Mouse (Mus musculus) gastrocnemius, adult 2 months (tissue): ENCODE results near the gene Iqch. TPM values are rescaled to one million over a fixed set of nuclear protein-coding genes. Genes with fewer than 3 reads are reported as not detected.

Experiments
- DNase-seq: peaks from one replicate; pipeline ENCODE4 v3.0.0; 2022
- H3K27ac ChIP-seq: fragments of 200-600 bp; 2 replicates; pipeline ENCODE4 v1.8.1; 2022; ENCODE audit warnings: mild to moderate bottlenecking
- H3K4me3 ChIP-seq: fragments of 200-600 bp; 2 replicates; pipeline ENCODE4 v1.8.1; 2022; ENCODE audit warnings: mild to moderate bottlenecking, moderate library complexity
- CTCF ChIP-seq: fragments of 200-600 bp; IDR thresholded peaks from 2 replicates; pipeline ENCODE4 v1.8.1; 2022; ENCODE audit warnings: antibody characterized with exemption, mild to moderate bottlenecking, moderate library complexity
- intact Hi-C: fragments of 180-260 bp; cut with DNase I; formaldehyde crosslinking; loops from one replicate; pipeline ENCODE4 v1.15.1; 2025
- long read RNA-seq, 2 experiments: library from polyadenylated mRNA; stranded (forward); transcript quantifications; one replicate each; pipeline ENCODE4 v2.0.0; 2021
- total RNA-seq, 2 experiments: library from RNA; stranded (reverse); gene quantifications; 2 replicates each; pipeline ENCODE4 v1.2.3; 2021

Gene Iqch
- not detected for total RNA-seq
- long read RNA-seq, experiment 1, result 0 reads
- long read RNA-seq, experiment 2, result 0 reads

- Histone ChIP-seq H3K4me3 (peak within 1 kb of the TSS; percentile 84), H3K27ac (peak within 1 kb of the TSS; percentile 90)
- TF ChIP-seq CTCF, result no peak
- DNase-seq, result peak; percentile 98
- intact Hi-C loops, result loop anchor here (5.0 kb wide), 1 partner anchor 155 kb away; the partner anchor contains the start of gene Smad3
Measured at GRCm38 (mm10) chr9:63602043-63602939, at the start of gene Iqch, which contains the start of gene Aagab. Gene Iqch, minus strand, starts transcription at chr9:63602493. Gene Aagab, plus strand, starts transcription at chr9:63602660.

GRCm38 (mm10) chr9:63651594-63651993 is 49.3 kb upstream of the Iqch start:
- H3K4me3 ChIP-seq, result no peak overlapping the region; the same call in 1 of the 2 replicates
- TF ChIP-seq CTCF, result no peak
- intact Hi-C loops, result loop anchor here (2.0 kb wide), 1 partner anchor 107 kb away; no protein-coding TSS in a partner anchor
- DNase-seq, result peak; percentile 76
- H3K27ac ChIP-seq, result peak overlapping the region; percentile 87

GRCm38 (mm10) chr9:63650905-63651304 is 48.6 kb upstream of the Iqch start:
- Histone ChIP-seq H3K4me3 (no peak overlapping the region; the same call in 1 of the 2 replicates), H3K27ac (peak overlapping the region; percentile 87)
- intact Hi-C loops, result loop anchor here (2.0 kb wide), 1 partner anchor 108 kb away; no protein-coding TSS in a partner anchor
- DNase-seq, result peak; percentile 92
- 0 out of 2 replicates have a peak, but pooled peaks have one; percentile 22 for TF ChIP-seq CTCF

- intact Hi-C loops, result loop anchor here (2.0 kb wide), 1 partner anchor 109 kb away; no protein-coding TSS in a partner anchor
- H3K27ac ChIP-seq, result peak overlapping the region; percentile 87
- DNase-seq, result peak; percentile 57
- TF ChIP-seq CTCF, result peak; percentile 62
- peak overlapping the region; percentile 16; the same call in 1 of the 2 replicates for H3K4me3 ChIP-seq
Measured at GRCm38 (mm10) chr9:63649841-63650545, 47.7 kb upstream of the Iqch start.

- Histone ChIP-seq H3K27ac (no peak overlapping the region), H3K4me3 (no peak overlapping the region)
- no peak for TF ChIP-seq CTCF
- intact Hi-C loops, result no loop called here
- DNase-seq, result peak; percentile 22
Measured at GRCm38 (mm10) chr9:63648520-63648918, 46.2 kb upstream of the Iqch start.

GRCm38 (mm10) chr9:63647581-63648519 is 45.6 kb upstream of the Iqch start:
- H3K27ac ChIP-seq, result peak overlapping the region; percentile 31; the same call in 1 of the 2 replicates
- intact Hi-C loops, result no loop called here
- TF ChIP-seq CTCF, result no peak
- DNase-seq, result peak; percentile 35
- no peak overlapping the region for H3K4me3 ChIP-seq

- intact Hi-C loops, result no loop called here
- no peak overlapping the region for H3K27ac ChIP-seq
- no peak for TF ChIP-seq CTCF
- no peak overlapping the region for H3K4me3 ChIP-seq
- DNase-seq, result no peak
Measured at GRCm38 (mm10) chr9:63645084-63645483, 42.8 kb upstream of the Iqch start.

GRCm38 (mm10) chr9:63644011-63644410 is 41.7 kb upstream of the Iqch start:
- no peak for TF ChIP-seq CTCF
- H3K4me3 ChIP-seq, result no peak overlapping the region
- intact Hi-C loops, result no loop called here
- H3K27ac ChIP-seq, result no peak overlapping the region
- DNase-seq, result no peak

GRCm38 (mm10) chr9:63641983-63642646 is 39.8 kb upstream of the Iqch start:
- Histone ChIP-seq H3K27ac (no peak overlapping the region), H3K4me3 (no peak overlapping the region)
- no peak for DNase-seq
- TF ChIP-seq CTCF, result no peak
- intact Hi-C loops, result no loop called here

GRCm38 (mm10) chr9:63636113-63636512 is 33.8 kb upstream of the Iqch start:
- TF ChIP-seq CTCF, result no peak
- no peak overlapping the region for H3K4me3 ChIP-seq
- DNase-seq, result no peak
- intact Hi-C loops, result no loop called here
- H3K27ac ChIP-seq, result no peak overlapping the region

- Histone ChIP-seq H3K27ac (no peak overlapping the region), H3K4me3 (no peak overlapping the region)
- TF ChIP-seq CTCF, result no peak
- no peak for DNase-seq
- intact Hi-C loops, result loop anchor here (5.0 kb wide), 1 partner anchor 209 kb away; no protein-coding TSS in a partner anchor
Measured at GRCm38 (mm10) chr9:63633334-63633733, 31.0 kb upstream of the Iqch start.
